Mouse (Mus musculus): ENCODE data around the gene Cfap97d1. TPM values are rescaled to one million over a fixed set of nuclear protein-coding genes. Genes with fewer than 3 reads are reported as not detected.

Cfap97d1 gene
- polyA plus RNA-seq, 1 experiment from 2014 or later: not detected

DNA sequence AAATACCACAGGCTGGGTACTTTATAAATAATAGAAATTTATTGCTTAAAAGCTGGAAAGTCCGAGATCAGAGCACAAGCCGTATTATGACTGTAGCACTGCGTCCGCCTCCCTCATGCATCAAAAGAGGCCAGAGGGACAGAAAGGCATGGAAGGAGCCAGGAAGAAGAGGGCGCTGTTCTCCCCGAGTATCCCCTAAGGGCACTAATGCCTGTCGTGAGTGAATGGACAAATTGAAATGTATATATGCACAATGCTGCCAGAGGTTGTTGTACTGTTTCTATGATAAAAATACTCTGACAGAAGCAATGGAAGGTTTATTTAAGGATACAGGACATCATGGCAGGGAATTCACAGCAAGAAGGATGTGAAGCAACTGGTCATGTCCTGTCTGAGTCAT lies 45.9 kb downstream of the Cfap97d1 start:
- Histone ChIP-seq H3K4me3 (ENCODE audit: low read depth, low read length) (no peak overlapping the region), H3K36me3 (replicated peaks; ENCODE audit: control insufficient read depth, insufficient read depth, low read depth, low read length) (no peaks in the 10 kb centered on the region), H3K4me1 (ENCODE audit: control insufficient read depth, insufficient read depth, low read length) (no peaks in the 10 kb centered on the region), H3K27me3 (ENCODE audit: control insufficient read depth, insufficient read depth, low read length) (no peaks in the 10 kb centered on the region; the same call in 1 of the 2 replicates), H3K9ac (replicated peaks; ENCODE audit: low read length) (no peak overlapping the region), H3K9me3 (replicated peaks; ENCODE audit: control insufficient read depth, low read length) (no peaks in the 10 kb centered on the region), H3K27ac (replicated peaks; ENCODE audit: low read depth, low read length) (no peak overlapping the region), H3K4me2 (ENCODE audit: low read depth, low read length) (no peak overlapping the region)
- DNase-seq (ENCODE audit: low spot score) (no peak), ATAC-seq (replicated peaks; ENCODE audit: insufficient number of reproducible peaks, low FRiP score, low TSS enrichment, low read depth) (no peak)
- WGBS: 35% methylated on average over 7 of the region's 7 CpGs

DNA sequence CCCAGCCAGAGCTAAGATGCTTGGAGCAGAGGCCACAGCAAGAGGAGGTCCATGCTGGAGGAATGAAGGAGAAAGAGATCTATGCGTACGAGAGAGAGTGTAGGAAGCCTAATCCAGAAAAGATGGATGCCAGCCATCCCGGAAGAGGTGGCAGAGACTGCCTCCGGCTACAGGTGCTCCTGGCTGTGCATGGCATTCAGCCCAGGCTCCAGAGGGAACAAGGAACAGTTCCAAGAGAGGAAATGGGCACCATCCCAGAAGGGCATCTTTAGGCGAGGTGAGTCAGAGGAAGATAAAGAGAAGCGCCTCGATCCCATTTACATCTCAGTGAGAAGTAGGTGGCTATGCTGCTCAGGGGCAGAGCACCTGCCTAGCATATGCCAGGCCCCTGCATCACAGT lies 47.1 kb downstream of the Cfap97d1 start:
- Histone ChIP-seq H3K4me1 (ENCODE audit: control insufficient read depth, insufficient read depth, low read length) (no peaks in the 10 kb centered on the region), H3K27ac (replicated peaks; ENCODE audit: low read depth, low read length) (no peak overlapping the region), H3K9me3 (replicated peaks; ENCODE audit: control insufficient read depth, low read length) (no peaks in the 10 kb centered on the region), H3K4me2 (ENCODE audit: low read depth, low read length) (no peak overlapping the region), H3K36me3 (replicated peaks; ENCODE audit: control insufficient read depth, insufficient read depth, low read depth, low read length) (no peaks in the 10 kb centered on the region), H3K4me3 (ENCODE audit: low read depth, low read length) (no peak overlapping the region), H3K9ac (replicated peaks; ENCODE audit: low read length) (no peak overlapping the region), H3K27me3 (ENCODE audit: control insufficient read depth, insufficient read depth, low read length) (no peaks in the 10 kb centered on the region; the same call in 1 of the 2 replicates)
- DNase-seq (ENCODE audit: low spot score) (no peak), ATAC-seq (replicated peaks; ENCODE audit: insufficient number of reproducible peaks, low FRiP score, low TSS enrichment, low read depth) (no peak)
- 86% methylated on average over 7 of the region's 7 CpGs for WGBS

DNA sequence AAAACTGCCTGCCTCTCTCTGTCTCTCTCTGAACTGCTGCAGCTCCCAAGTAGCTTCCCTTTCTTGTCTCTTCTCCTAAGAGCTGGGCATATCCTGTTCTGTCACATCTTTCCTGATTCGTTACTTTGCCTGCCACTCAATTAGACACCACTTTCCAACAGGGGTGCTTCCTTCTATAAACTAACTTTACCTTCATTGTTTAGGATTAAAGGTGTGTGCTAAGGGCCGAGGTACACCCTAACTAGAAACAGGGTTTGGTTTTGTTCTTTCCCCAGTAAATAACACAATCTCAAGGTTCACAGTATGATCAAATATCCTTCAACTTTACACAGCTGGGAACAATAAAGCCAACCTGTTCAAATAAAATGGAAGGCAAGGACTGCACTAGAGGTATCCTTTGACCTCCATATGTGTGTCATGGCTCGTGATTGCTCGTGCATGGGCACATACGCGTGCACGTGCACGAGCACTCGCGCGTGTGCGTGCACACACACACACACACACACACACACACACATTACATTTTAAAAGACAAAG lies 49.0 kb downstream of the Cfap97d1 start:
- no peaks in the 10 kb centered on the region for H3K4me1 ChIP-seq (ENCODE audit: control insufficient read depth, insufficient read depth, low read length)
- no peak overlapping the region for H3K4me2 ChIP-seq (ENCODE audit: low read depth, low read length)
- H3K9me3 ChIP-seq (replicated peaks; ENCODE audit: control insufficient read depth, low read length): no peaks in the 10 kb centered on the region
- H3K27ac ChIP-seq (replicated peaks; ENCODE audit: low read depth, low read length): no peak overlapping the region
- DNase-seq (ENCODE audit: low spot score) (no peak), ATAC-seq (replicated peaks; ENCODE audit: insufficient number of reproducible peaks, low FRiP score, low TSS enrichment, low read depth) (no peak)
- H3K27me3 ChIP-seq (ENCODE audit: control insufficient read depth, insufficient read depth, low read length): no peaks in the 10 kb centered on the region
- WGBS: 83% methylated on average over 12 of the region's 12 CpGs
- no peaks in the 10 kb centered on the region for H3K36me3 ChIP-seq (replicated peaks; ENCODE audit: control insufficient read depth, insufficient read depth, low read depth, low read length)
- H3K4me3 ChIP-seq (ENCODE audit: low read depth, low read length): no peak overlapping the region
- H3K9ac ChIP-seq (replicated peaks; ENCODE audit: low read length): no peak overlapping the region

DNA sequence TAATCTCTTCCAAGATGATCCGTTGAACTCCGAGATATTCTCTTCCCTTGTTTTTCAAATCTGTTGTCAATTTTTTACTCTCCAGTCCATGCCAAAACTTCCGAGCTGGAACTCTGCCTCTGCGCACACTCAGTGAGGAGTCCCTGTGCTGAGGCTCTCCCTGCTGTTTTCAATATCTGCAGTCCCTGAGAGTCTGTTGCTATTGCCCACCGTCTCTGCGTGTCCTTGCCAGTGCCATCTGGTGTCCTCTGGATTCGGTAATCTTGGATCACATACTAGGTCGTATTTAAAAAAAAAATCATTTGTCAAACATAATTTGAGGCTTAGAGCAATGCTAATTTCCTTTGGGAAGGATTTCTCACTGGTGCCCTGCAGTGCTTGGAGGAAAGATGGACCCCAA lies 50.8 kb downstream of the Cfap97d1 start:
- DNase-seq (ENCODE audit: low spot score) (no peak), ATAC-seq (replicated peaks; ENCODE audit: insufficient number of reproducible peaks, low FRiP score, low TSS enrichment, low read depth) (no peak)
- Histone ChIP-seq H3K4me3 (ENCODE audit: low read depth, low read length) (no peak overlapping the region), H3K4me1 (ENCODE audit: control insufficient read depth, insufficient read depth, low read length) (no peaks in the 10 kb centered on the region), H3K4me2 (ENCODE audit: low read depth, low read length) (no peak overlapping the region), H3K9me3 (replicated peaks; ENCODE audit: control insufficient read depth, low read length) (no peaks in the 10 kb centered on the region), H3K27me3 (ENCODE audit: control insufficient read depth, insufficient read depth, low read length) (no peaks in the 10 kb centered on the region), H3K9ac (replicated peaks; ENCODE audit: low read length) (no peak overlapping the region), H3K36me3 (replicated peaks; ENCODE audit: control insufficient read depth, insufficient read depth, low read depth, low read length) (no peaks in the 10 kb centered on the region), H3K27ac (replicated peaks; ENCODE audit: low read depth, low read length) (no peak overlapping the region)
- WGBS: 67% methylated on average over 8 of the region's 8 CpGs

DNA sequence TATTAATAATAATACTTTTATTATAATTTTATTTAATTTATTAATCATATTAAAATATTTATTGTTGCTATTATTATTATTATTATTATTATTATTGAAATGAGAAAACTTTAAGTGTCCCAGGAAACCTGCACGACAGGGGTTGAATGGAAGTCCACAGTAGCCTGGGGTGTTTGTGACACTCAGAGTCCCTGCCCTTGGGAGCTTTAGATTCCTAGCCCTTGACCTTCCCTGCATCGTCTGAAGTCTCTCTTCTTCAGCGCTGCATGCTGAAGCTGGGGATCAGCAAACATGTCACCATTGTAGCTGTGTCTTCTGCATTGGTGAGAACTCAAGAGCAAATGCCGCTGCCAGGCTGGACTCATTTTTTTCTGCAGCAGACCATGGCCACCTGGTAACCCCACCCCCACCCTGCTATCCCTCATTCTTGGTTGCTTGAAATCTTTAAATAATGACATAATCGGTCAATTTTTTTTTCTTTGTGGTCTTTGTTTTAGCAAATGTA lies 51.4 kb downstream of the Cfap97d1 start:
- Histone ChIP-seq H3K27me3 (ENCODE audit: control insufficient read depth, insufficient read depth, low read length) (no peaks in the 10 kb centered on the region), H3K36me3 (replicated peaks; ENCODE audit: control insufficient read depth, insufficient read depth, low read depth, low read length) (no peaks in the 10 kb centered on the region), H3K4me3 (ENCODE audit: low read depth, low read length) (no peak overlapping the region), H3K9me3 (replicated peaks; ENCODE audit: control insufficient read depth, low read length) (no peaks in the 10 kb centered on the region), H3K9ac (replicated peaks; ENCODE audit: low read length) (no peak overlapping the region), H3K4me1 (ENCODE audit: control insufficient read depth, insufficient read depth, low read length) (no peaks in the 10 kb centered on the region), H3K27ac (replicated peaks; ENCODE audit: low read depth, low read length) (no peak overlapping the region), H3K4me2 (ENCODE audit: low read depth, low read length) (no peak overlapping the region)
- no peak for DNase-seq (ENCODE audit: low spot score)
- 79% methylated on average over 5 of the region's 5 CpGs for WGBS
- no peak for ATAC-seq (replicated peaks; ENCODE audit: insufficient number of reproducible peaks, low FRiP score, low TSS enrichment, low read depth)

DNA sequence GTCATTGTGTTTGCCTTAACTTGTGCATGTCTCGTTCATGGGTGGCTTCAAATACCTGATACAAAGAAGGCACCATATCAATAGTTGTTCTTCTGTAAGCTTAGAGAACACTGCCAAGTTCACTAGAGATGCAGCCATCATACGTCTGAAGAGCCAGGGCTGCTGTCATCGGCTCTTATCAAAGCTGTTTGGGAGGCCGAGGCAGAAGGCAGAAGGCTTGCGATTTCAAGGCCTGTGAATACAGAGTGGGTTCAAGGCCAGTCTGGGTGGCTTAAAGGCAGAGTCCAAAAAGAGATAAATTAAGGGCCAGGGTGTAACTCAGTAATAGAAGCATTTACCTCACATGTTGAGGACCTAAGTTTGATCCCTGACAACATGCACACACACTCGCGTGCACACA lies 52.3 kb downstream of the Cfap97d1 start:
- WGBS: 83% methylated on average over 7 of the region's 7 CpGs

DNA sequence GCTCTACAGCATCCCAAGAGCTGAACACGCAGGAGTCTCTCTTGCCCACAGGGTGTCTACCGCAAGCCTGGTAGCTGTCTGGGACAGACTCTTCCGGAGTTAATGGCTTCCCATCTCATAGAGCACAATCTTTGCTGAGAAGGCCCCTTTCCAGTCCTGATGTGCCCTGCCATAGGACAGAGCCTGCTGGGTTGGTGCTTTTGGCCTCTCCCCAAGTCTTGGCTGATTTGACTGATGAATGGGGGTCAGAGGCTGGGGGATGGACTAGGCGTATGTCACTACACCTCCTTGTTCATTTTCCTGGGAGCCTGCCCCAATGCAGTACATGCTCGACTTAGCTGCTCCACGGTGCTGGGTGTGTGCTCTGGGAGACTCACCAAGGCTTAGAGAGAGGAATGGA lies 53.7 kb downstream of the Cfap97d1 start:
- H3K4me3 ChIP-seq (ENCODE audit: low read depth, low read length): no peak overlapping the region
- no peaks in the 10 kb centered on the region for H3K9me3 ChIP-seq (replicated peaks; ENCODE audit: control insufficient read depth, low read length)
- H3K4me1 ChIP-seq (ENCODE audit: control insufficient read depth, insufficient read depth, low read length): no peaks in the 10 kb centered on the region
- ATAC-seq (replicated peaks; ENCODE audit: insufficient number of reproducible peaks, low FRiP score, low TSS enrichment, low read depth): no peak
- no peak for DNase-seq (ENCODE audit: low spot score)
- H3K27me3 ChIP-seq (ENCODE audit: control insufficient read depth, insufficient read depth, low read length): no peaks in the 10 kb centered on the region
- no peaks in the 10 kb centered on the region for H3K36me3 ChIP-seq (replicated peaks; ENCODE audit: control insufficient read depth, insufficient read depth, low read depth, low read length)
- 81% methylated on average over 6 of the region's 6 CpGs for WGBS
- no peak overlapping the region for H3K9ac ChIP-seq (replicated peaks; ENCODE audit: low read length)
- H3K4me2 ChIP-seq (ENCODE audit: low read depth, low read length): no peak overlapping the region
- no peak overlapping the region for H3K27ac ChIP-seq (replicated peaks; ENCODE audit: low read depth, low read length)

More for the DNA sequence above, 52.3 kb downstream of the Cfap97d1 start:
- H3K4me2 ChIP-seq (ENCODE audit: low read depth, low read length): no peak overlapping the region
- H3K27me3 ChIP-seq (ENCODE audit: control insufficient read depth, insufficient read depth, low read length): no peaks in the 10 kb centered on the region
- no peak overlapping the region for H3K9ac ChIP-seq (replicated peaks; ENCODE audit: low read length)
- no peak overlapping the region for H3K4me3 ChIP-seq (ENCODE audit: low read depth, low read length)
- no peaks in the 10 kb centered on the region for H3K36me3 ChIP-seq (replicated peaks; ENCODE audit: control insufficient read depth, insufficient read depth, low read depth, low read length)
- no peak for ATAC-seq (replicated peaks; ENCODE audit: insufficient number of reproducible peaks, low FRiP score, low TSS enrichment, low read depth)
- no peak for DNase-seq (ENCODE audit: low spot score)
- no peaks in the 10 kb centered on the region for H3K4me1 ChIP-seq (ENCODE audit: control insufficient read depth, insufficient read depth, low read length)
- H3K27ac ChIP-seq (replicated peaks; ENCODE audit: low read depth, low read length): no peak overlapping the region
- no peaks in the 10 kb centered on the region for H3K9me3 ChIP-seq (replicated peaks; ENCODE audit: control insufficient read depth, low read length)

DNA sequence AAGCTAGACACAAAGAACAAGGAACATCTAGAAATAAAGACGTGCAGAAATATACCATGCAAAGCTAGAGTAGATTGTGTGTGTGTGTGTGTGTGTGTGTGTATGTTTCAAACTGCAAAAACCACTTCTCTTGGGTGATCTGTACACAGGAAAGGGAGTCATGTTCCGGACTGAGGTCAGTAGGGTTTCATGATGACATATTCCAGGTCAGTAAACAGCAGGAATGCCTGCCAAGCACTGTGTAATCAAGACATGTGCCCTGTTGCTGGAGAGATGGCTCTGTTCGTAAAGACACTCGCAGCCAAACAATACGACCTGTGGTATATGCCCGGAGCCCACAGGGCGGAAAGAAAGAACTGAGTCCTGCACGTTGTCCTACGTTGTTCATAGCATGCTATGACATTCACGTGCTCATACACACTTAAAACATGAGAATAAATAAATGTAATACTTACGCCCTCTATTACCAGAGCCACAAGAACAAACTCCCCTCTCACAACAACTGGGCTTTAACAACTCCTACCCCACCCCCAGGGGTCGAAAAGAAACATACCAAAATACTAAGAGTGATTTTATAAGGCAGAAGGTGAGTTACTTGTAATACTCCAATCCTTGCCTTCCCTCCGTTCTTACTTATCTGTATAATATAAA lies 55.5 kb downstream of the Cfap97d1 start:
- Histone ChIP-seq H3K27ac (replicated peaks; ENCODE audit: low read depth, low read length) (no peak overlapping the region), H3K9ac (replicated peaks; ENCODE audit: low read length) (no peak overlapping the region), H3K4me1 (ENCODE audit: control insufficient read depth, insufficient read depth, low read length) (no peaks in the 10 kb centered on the region), H3K4me3 (ENCODE audit: low read depth, low read length) (no peak overlapping the region), H3K9me3 (replicated peaks; ENCODE audit: control insufficient read depth, low read length) (no peaks in the 10 kb centered on the region), H3K4me2 (ENCODE audit: low read depth, low read length) (no peak overlapping the region), H3K27me3 (ENCODE audit: control insufficient read depth, insufficient read depth, low read length) (no peaks in the 10 kb centered on the region), H3K36me3 (replicated peaks; ENCODE audit: control insufficient read depth, insufficient read depth, low read depth, low read length) (no peaks in the 10 kb centered on the region)
- no peak for ATAC-seq (replicated peaks; ENCODE audit: insufficient number of reproducible peaks, low FRiP score, low TSS enrichment, low read depth)
- no peak for DNase-seq (ENCODE audit: low spot score)
- WGBS: 73% methylated on average over 13 of the region's 13 CpGs

Measured in embryonic facial prominence, embryonic 11.5 days (tissue).